Mouse (Mus musculus) bone marrow macrophage, adult 2 months (primary cell): ENCODE measurements around the gene Tmem238.

Experiments used
- CTCF ChIP-seq: IDR thresholded peaks from 2 replicates; pipeline ENCODE4 v1.5.1; 2012; ENCODE audit warnings: low read depth, mild to moderate bottlenecking, low read length, moderate library complexity
- POLR2A ChIP-seq: IDR thresholded peaks from 2 replicates; pipeline ENCODE4 v1.6.1; 2012; ENCODE audit warnings: mild to moderate bottlenecking, low read depth, low read length, borderline replicate concordance

- TF ChIP-seq CTCF (no peak), POLR2A (no peak)
Measured at GRCm38 (mm10) chr7:4742482-4742819, 47.0 kb downstream of the Tmem238 start.
